Mouse (Mus musculus) CH12.LX (cell line): ENCODE data around the gene Mal. TPM values are rescaled to one million over a fixed set of nuclear protein-coding genes. Genes with fewer than 3 reads are reported as not detected.

Experiments used
- DNase-seq: peaks from one replicate; pipeline ENCODE4 v3.0.0-alpha.2; 2013; ENCODE audit errors: extremely low read depth
- H3K27ac ChIP-seq: 2 replicates; pipeline ENCODE4 v1.5.1; 2012; ENCODE audit warnings: low read depth, mild to moderate bottlenecking, control low read depth, moderate library complexity; ENCODE audit not compliant: insufficient read depth
- H3K27me3 ChIP-seq: replicated peaks from 2 replicates; pipeline ENCODE3; 2012; ENCODE audit warnings: inconsistent platforms
- H3K36me3 ChIP-seq, 2 experiments: replicated peaks in 1 of 2; 2 replicates each; pipeline versions ENCODE3 to v1.6.1; 2012; ENCODE audit warnings: inconsistent platforms in 1 of 2, low read length in 1 of 2, mild to moderate bottlenecking in 1 of 2, mixed read lengths in 1 of 2, moderate library complexity in 1 of 2; ENCODE audit not compliant: control insufficient read depth in 1 of 2, insufficient read depth in 1 of 2
- H3K4me1 ChIP-seq, 2 experiments: 2 replicates each; pipeline ENCODE4 v1.6.1; 2012; ENCODE audit warnings: inconsistent platforms in 1 of 2, moderate library complexity in 1 of 2; ENCODE audit not compliant: insufficient read depth in 2 of 2, control insufficient read depth in 1 of 2
- H3K4me2 ChIP-seq: 2 replicates; pipeline ENCODE4 v1.6.1; 2012; ENCODE audit warnings: low read depth, mild to moderate bottlenecking, control low read depth; ENCODE audit not compliant: poor library complexity, insufficient read depth, severe bottlenecking
- H3K4me3 ChIP-seq, 3 experiments: fragments of 150-350 bp in 1 of 3; sonication (generic) in 1 of 3; replicated peaks in 1 of 3; 2 replicates each; pipeline versions ENCODE3 to v1.5.1; 2011 to 2012; ENCODE audit warnings: low read depth in 2 of 3, low read length in 2 of 3, mild to moderate bottlenecking in 2 of 3, moderate library complexity in 2 of 3, control low read depth in 1 of 3, improper control_type of control experiment in 1 of 3, inconsistent platforms in 1 of 3, mixed read lengths in 1 of 3; ENCODE audit not compliant: poor library complexity in 1 of 3
- H3K79me2 ChIP-seq: replicated peaks from 2 replicates; pipeline ENCODE4 v1.6.1; 2012; ENCODE audit warnings: mild to moderate bottlenecking, moderate library complexity; ENCODE audit not compliant: control insufficient read depth, poor library complexity, insufficient read depth, severe bottlenecking; ENCODE audit errors: extremely low read depth
- H3K9ac ChIP-seq: 2 replicates; pipeline ENCODE4 v1.6.1; 2012; ENCODE audit warnings: low read depth, mild to moderate bottlenecking, control low read depth, moderate library complexity; ENCODE audit not compliant: insufficient read depth
- H3K9me3 ChIP-seq: replicated peaks from 2 replicates; pipeline ENCODE3; 2012; ENCODE audit warnings: low read length, inconsistent platforms, mixed read lengths
- BHLHE40 ChIP-seq: IDR thresholded peaks from 2 replicates; pipeline ENCODE4 v1.6.1; 2011; ENCODE audit warnings: mild to moderate bottlenecking, low read depth, low read length, improper control_type of control experiment
- CHD1 ChIP-seq: IDR thresholded peaks from 2 replicates; pipeline ENCODE4 v1.6.1; 2012; ENCODE audit warnings: low read depth, low read length, improper control_type of control experiment, inconsistent platforms
- CHD2 ChIP-seq: IDR thresholded peaks from 2 replicates; pipeline ENCODE4 v1.6.1; 2011; ENCODE audit warnings: low read length, improper control_type of control experiment
- CTCF ChIP-seq, 2 experiments: IDR thresholded peaks in 1 of 2; conservative IDR thresholded peaks in 1 of 2; 2 replicates each; pipeline ENCODE4 v1.5.1; 2011 to 2012; ENCODE audit warnings: low read depth in 2 of 2, low read length in 2 of 2, improper control_type of control experiment in 1 of 2, inconsistent platforms in 1 of 2, mild to moderate bottlenecking in 1 of 2, moderate library complexity in 1 of 2
- E2F4 ChIP-seq: IDR thresholded peaks from 2 replicates; pipeline ENCODE4 v1.6.1; 2011; ENCODE audit warnings: low read depth, low read length, improper control_type of control experiment; ENCODE audit not compliant: insufficient replicate concordance
- ELF1 ChIP-seq: IDR thresholded peaks from 2 replicates; pipeline ENCODE4 v1.6.1; 2014; ENCODE audit warnings: low read depth, mild to moderate bottlenecking, inconsistent platforms, low read length, improper control_type of control experiment
- EP300 ChIP-seq: IDR thresholded peaks from 2 replicates; pipeline ENCODE4 v1.6.1; 2011; ENCODE audit warnings: low read length, improper control_type of control experiment
- ETS1 ChIP-seq: conservative IDR thresholded peaks from 2 replicates; pipeline ENCODE4 v1.6.1; 2012; ENCODE audit warnings: low read depth, mild to moderate bottlenecking, inconsistent platforms, low read length, improper control_type of control experiment, moderate library complexity
- GABPA ChIP-seq: IDR thresholded peaks from 2 replicates; pipeline ENCODE4 v1.6.1; 2012; ENCODE audit warnings: low read depth, low read length, improper control_type of control experiment, inconsistent platforms; ENCODE audit not compliant: insufficient replicate concordance
- HCFC1 ChIP-seq: IDR thresholded peaks from 2 replicates; pipeline ENCODE4 v1.6.1; 2012; ENCODE audit warnings: low read depth, mild to moderate bottlenecking, inconsistent platforms, low read length, improper control_type of control experiment
- IRF4 ChIP-seq: IDR thresholded peaks from 2 replicates; pipeline ENCODE4 v1.6.1; 2014; ENCODE audit warnings: low read depth, mild to moderate bottlenecking, inconsistent platforms, low read length, improper control_type of control experiment
- JUN ChIP-seq: IDR thresholded peaks from 2 replicates; pipeline ENCODE4 v1.6.1; 2011; ENCODE audit warnings: low read depth, mild to moderate bottlenecking, low read length, improper control_type of control experiment, moderate library complexity; ENCODE audit not compliant: insufficient read depth
- JUND ChIP-seq: conservative IDR thresholded peaks from 2 replicates; pipeline ENCODE4 v1.6.1; 2011; ENCODE audit warnings: low read depth, low read length, improper control_type of control experiment
- MAFK ChIP-seq: IDR thresholded peaks from 2 replicates; pipeline ENCODE4 v1.6.1; 2011; ENCODE audit warnings: low read length, improper control_type of control experiment; ENCODE audit not compliant: insufficient replicate concordance
- MAZ ChIP-seq: IDR thresholded peaks from 2 replicates; pipeline ENCODE4 v1.6.1; 2012; ENCODE audit warnings: low read depth, mild to moderate bottlenecking, inconsistent platforms, low read length, improper control_type of control experiment, moderate library complexity
- MXI1 ChIP-seq: IDR thresholded peaks from 2 replicates; pipeline ENCODE4 v1.6.1; 2011; ENCODE audit warnings: mild to moderate bottlenecking, low read depth, low read length, improper control_type of control experiment
- MYC ChIP-seq: IDR thresholded peaks from 2 replicates; pipeline ENCODE4 v1.6.1; 2011; ENCODE audit warnings: low read depth, mild to moderate bottlenecking, improper control_type of control experiment, low read length
- NELFE ChIP-seq: IDR thresholded peaks from 2 replicates; pipeline ENCODE4 v1.6.1; 2011; ENCODE audit warnings: low read depth, low read length, improper control_type of control experiment
- NRF1 ChIP-seq: IDR thresholded peaks from 2 replicates; pipeline ENCODE4 v1.6.1; 2014; ENCODE audit warnings: low read depth, mild to moderate bottlenecking, inconsistent platforms, low read length, improper control_type of control experiment, moderate library complexity
- PAX5 ChIP-seq: IDR thresholded peaks from 2 replicates; pipeline ENCODE4 v1.6.1; 2012; ENCODE audit warnings: low read length, inconsistent platforms, mixed read lengths
- POLR2A ChIP-seq: IDR thresholded peaks from 2 replicates; pipeline ENCODE4 v1.6.1; 2011; ENCODE audit warnings: low read depth, mild to moderate bottlenecking, improper control_type of control experiment, low read length
- RAD21 ChIP-seq: IDR thresholded peaks from 2 replicates; pipeline ENCODE4 v1.6.1; 2011; ENCODE audit warnings: low read depth, mild to moderate bottlenecking, low read length, improper control_type of control experiment, moderate library complexity
- RCOR1 ChIP-seq: conservative IDR thresholded peaks from 2 replicates; pipeline ENCODE4 v1.6.1; 2012; ENCODE audit warnings: low read depth, mild to moderate bottlenecking, inconsistent platforms, low read length, improper control_type of control experiment
- SMC3 ChIP-seq: IDR thresholded peaks from 2 replicates; pipeline ENCODE4 v1.6.1; 2011; ENCODE audit warnings: low read depth, low read length, improper control_type of control experiment
- TBP ChIP-seq: conservative IDR thresholded peaks from 2 replicates; pipeline ENCODE4 v1.6.1; 2011; ENCODE audit warnings: low read depth, low read length, improper control_type of control experiment
- TCF12 ChIP-seq: IDR thresholded peaks from 2 replicates; pipeline ENCODE4 v1.6.1; 2014; ENCODE audit warnings: low read depth, mild to moderate bottlenecking, inconsistent platforms, low read length, improper control_type of control experiment
- UBTF ChIP-seq: IDR thresholded peaks from 2 replicates; pipeline ENCODE4 v1.6.1; 2012; ENCODE audit warnings: low read depth, mild to moderate bottlenecking, inconsistent platforms, low read length, improper control_type of control experiment, moderate library complexity
- USF1 ChIP-seq: IDR thresholded peaks from 2 replicates; pipeline ENCODE4 v1.6.1; 2014; ENCODE audit warnings: low read depth, mild to moderate bottlenecking, inconsistent platforms, low read length, improper control_type of control experiment
- USF2 ChIP-seq: conservative IDR thresholded peaks from 2 replicates; pipeline ENCODE4 v1.6.1; 2011; ENCODE audit warnings: low read depth, low read length, improper control_type of control experiment
- ZC3H11A ChIP-seq: IDR thresholded peaks from 2 replicates; pipeline ENCODE4 v1.6.1; 2012; ENCODE audit warnings: low read depth, mild to moderate bottlenecking, inconsistent platforms, low read length, improper control_type of control experiment
- ZKSCAN1 ChIP-seq: IDR thresholded peaks from 2 replicates; pipeline ENCODE4 v1.6.1; 2012; ENCODE audit warnings: low read depth, inconsistent platforms, low read length, improper control_type of control experiment, borderline replicate concordance
- ZMIZ1 ChIP-seq: IDR thresholded peaks from 2 replicates; pipeline ENCODE4 v1.6.1; 2012; ENCODE audit warnings: low read depth, mild to moderate bottlenecking, inconsistent platforms, low read length, improper control_type of control experiment
- ZNF384 ChIP-seq: IDR thresholded peaks from 2 replicates; pipeline ENCODE4 v1.6.1; 2012; ENCODE audit warnings: low read depth, low read length, improper control_type of control experiment, inconsistent platforms
- dilution Hi-C: fragments of 300-500 bp; cut with MboI; formaldehyde crosslinking; loops from 2 replicates; pipeline ENCODE4 v1.14.3; 2020; ENCODE audit warnings: low sequenced_read_pairs; ENCODE audit not compliant: extremely low pct_unique_long_range_greater_than_20kb, extremely low pct_ligation_motif_present
- in situ Hi-C: fragments of 300-500 bp; cut with MboI; formaldehyde crosslinking; loops from 3 replicates; pipeline ENCODE4 v1.14.3; 2019; ENCODE audit warnings: low sequenced_read_pairs, low pct_ligation_motif_present, low pct_unique_long_range_greater_than_20kb, mixed read lengths
- polyA plus RNA-seq: library from polyadenylated mRNA; unstranded; fragments of >175 nt; gene quantifications from 2 replicates; pipeline ENCODE4 v1.2.1, GENCODE M21; 2012; ENCODE audit warnings: low read depth; ENCODE audit not compliant: insufficient read length
- total RNA-seq, 2 experiments: library from RNA; depleted of rRNA; stranded (reverse); fragments of 300-350 nt in 1 of 2; fragments of >200 nt in 1 of 2; gene quantifications; 2 replicates each; pipeline ENCODE4 v1.2.3; 2012 to 2014

Gene Mal
- total and polyA plus RNA-seq, 3 experiments, result not detected

GRCm38 (mm10) chr2:127586694-127587513 is 69.6 kb downstream of the Mal start, which contains the start of the genes Zfp661 and Mrps5 (continued):
- peak; percentile 90 for TF ChIP-seq HCFC1
- no peak for TF ChIP-seq E2F4
- no peak for TF ChIP-seq EP300
- no peak for TF ChIP-seq BHLHE40
- TF ChIP-seq RAD21, result no peak
- TF ChIP-seq ZMIZ1, result peak; percentile 69
- TF ChIP-seq UBTF, result no peak
- 0 out of 2 replicates have a peak, but pooled peaks have one; percentile 6 for TF ChIP-seq MAZ
- no peak for TF ChIP-seq SMC3
- TF ChIP-seq MXI1, result 0 out of 2 replicates have a peak, but pooled peaks have one; percentile 26
- peak; percentile 79 for TF ChIP-seq POLR2A
- no peak for TF ChIP-seq JUND
- no peak for TF ChIP-seq ETS1
- TF ChIP-seq MYC, result peak; percentile 26; the same call in 1 of the 2 replicates
- peak; percentile 50; the same call in 1 of the 2 replicates for TF ChIP-seq NRF1
- TF ChIP-seq PAX5, result no peak
- TF ChIP-seq ZNF384, result no peak
- TF ChIP-seq RCOR1, result no peak
- TF ChIP-seq CHD1, result no peak
- TF ChIP-seq CTCF (conservative IDR thresholded peaks at IDR 0.05 in 1 of 2, IDR thresholded peaks at IDR 0.05 in 1 of 2; ENCODE audit: low read depth in 2 of 2, low read length in 2 of 2), result peak in 1 of 2 experiments; percentile 13; a peak in 2 of 4 replicates
- TF ChIP-seq NELFE, result peak; percentile 83
- TF ChIP-seq IRF4, result no peak

DNA sequence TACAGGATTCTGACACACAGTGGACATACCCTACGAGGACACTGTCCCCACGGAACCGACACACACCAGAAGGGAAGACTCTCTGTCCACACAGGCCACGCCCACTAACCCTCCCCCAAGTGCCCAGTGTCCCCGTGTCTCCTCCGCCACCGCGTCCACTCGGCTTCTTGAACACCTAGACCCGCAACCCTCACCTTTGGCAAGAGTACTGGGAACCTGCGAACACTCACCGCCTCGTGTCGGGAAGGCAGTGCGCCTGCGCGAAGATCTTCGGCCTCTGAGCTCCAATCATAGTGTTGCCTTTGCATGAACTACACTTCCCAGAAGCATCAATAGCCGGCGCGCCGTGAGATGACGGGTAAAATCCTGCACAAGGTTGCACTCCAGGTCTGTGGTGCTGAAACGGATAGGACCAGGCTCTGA is 72.0 kb downstream of the Mal start:
- Histone ChIP-seq H3K9ac (peak overlapping the region; percentile 45), H3K27me3 (no peaks in the 10 kb centered on the region), H3K79me2 (peaks cover 14% of the 10 kb centered on the region), H3K4me3 (peak overlapping the region; percentile 61 to 69 (median 61)), H3K27ac (no peak overlapping the region), H3K4me2 (peak overlapping the region; percentile 87), H3K4me1 (peaks cover 2 to 34% of the 10 kb centered on the region in 2 experiments; a peak in 2 of 4 replicates), H3K36me3 (peaks cover 0 to 21% of the 10 kb centered on the region in 2 experiments), H3K9me3 (no peaks in the 10 kb centered on the region)
- in situ Hi-C loops (no loop called here), dilution Hi-C loops (no loop called here)
- peak; percentile 97 for DNase-seq
- TF ChIP-seq CTCF (conservative IDR thresholded peaks at IDR 0.05 in 1 of 2, IDR thresholded peaks at IDR 0.05 in 1 of 2; ENCODE audit: low read depth in 2 of 2, low read length in 2 of 2) (no peak), HCFC1 (peak; percentile 100), ZC3H11A (no peak), ELF1 (peak; percentile 74), EP300 (no peak), MYC (peak; percentile 74; the same call in 1 of the 2 replicates), USF1 (no peak), TCF12 (no peak), RCOR1 (no peak), ETS1 (no peak), JUN (no peak), SMC3 (no peak), ZMIZ1 (no peak), MAZ (no peak), GABPA (peak; percentile 86; the same call in 1 of the 2 replicates), IRF4 (0 out of 2 replicates have a peak, but pooled peaks have one; percentile 57), TBP (peak; percentile 46; the same call in 1 of the 2 replicates), POLR2A (peak; percentile 87), MAFK (no peak), ZKSCAN1 (no peak), USF2 (no peak), MXI1 (peak; percentile 93), CHD2 (no peak), NRF1 (peak; percentile 96), UBTF (no peak), BHLHE40 (no peak)
